Mouse (Mus musculus): Measurements from ENCODE around the gene Sbf1.

- no peak for TF ChIP-seq MAX (IDR thresholded peaks at IDR 0.05; ENCODE audit: low read depth)
- no peak for TF ChIP-seq POLR2A (IDR thresholded peaks at IDR 0.05; ENCODE audit: insufficient read length, low read depth)
- TF ChIP-seq CEBPB (IDR thresholded peaks at IDR 0.05; ENCODE audit: insufficient read depth, poor library complexity, severe bottlenecking), result no peak
- no peak for TF ChIP-seq POLR2AphosphoS2 (IDR thresholded peaks at IDR 0.05; ENCODE audit: insufficient read length, low read depth)
- TF ChIP-seq MYOG (IDR thresholded peaks at IDR 0.05; ENCODE audit: control insufficient read depth in 1 of 3, insufficient read depth in 1 of 3, insufficient read length in 2 of 3, low read depth in 2 of 3), result no peak
- TF ChIP-seq TCF12 (IDR thresholded peaks at IDR 0.05; ENCODE audit: insufficient read depth, poor library complexity, severe bottlenecking), result no peak
- TF ChIP-seq USF1 (IDR thresholded peaks at IDR 0.05; ENCODE audit: low read depth), result no peak
- TF ChIP-seq REST (IDR thresholded peaks at IDR 0.05; ENCODE audit: insufficient read depth, insufficient read length), result no peak
- TF ChIP-seq E2F4 (IDR thresholded peaks at IDR 0.05; ENCODE audit: insufficient read depth), result no peak
- no peak for TF ChIP-seq TCF3 (IDR thresholded peaks at IDR 0.05; ENCODE audit: insufficient read length, low read depth)
- no peak for TF ChIP-seq SRF (IDR thresholded peaks at IDR 0.05; ENCODE audit: control insufficient read depth, insufficient read length, low read depth)
Observed at GRCm38 (mm10) chr15:89350447-89350846, 35.3 kb upstream of the Sbf1 start.
